Mouse (Mus musculus): ENCODE data around the gene Cyb5r2.

Cyb5r2 gene

GRCm38 (mm10) chr7:107757308-107758151 is at the start of gene Cyb5r2:
Gene Cyb5r2, minus strand, starts transcription at chr7:107758032.
- DNase-seq (ENCODE audit: low spot score) = no peak

GRCm38 (mm10) chr7:107802138-107802537 is 44.3 kb upstream of the Cyb5r2 start:
- DNase-seq (ENCODE audit: low spot score) = no peak

GRCm38 (mm10) chr7:107801108-107801507 is 43.3 kb upstream of the Cyb5r2 start, which contains the start of gene Ovch2:
Gene Ovch2, minus strand, starts transcription at chr7:107801208.
- no peak for DNase-seq (ENCODE audit: low spot score)

- DNase-seq (ENCODE audit: low spot score) = no peak
These were observed 38.7 kb upstream of the Cyb5r2 start for GRCm38 (mm10) chr7:107796500-107796899.

GRCm38 (mm10) chr7:107787977-107788620 is 30.3 kb upstream of the Cyb5r2 start:
- DNase-seq (ENCODE audit: low spot score) = peak; percentile 16

GRCm38 (mm10) chr7:107779611-107780010 is 21.8 kb upstream of the Cyb5r2 start:
- no peak for DNase-seq (ENCODE audit: low spot score)

GRCm38 (mm10) chr7:107778216-107778615 is 20.4 kb upstream of the Cyb5r2 start:
- no peak for DNase-seq (ENCODE audit: low spot score)

- DNase-seq (ENCODE audit: low spot score) = no peak
These were observed 13.0 kb upstream of the Cyb5r2 start for GRCm38 (mm10) chr7:107770812-107771211.

- no peak for DNase-seq (ENCODE audit: low spot score)
These were observed 1.1 kb downstream of the Cyb5r2 start for GRCm38 (mm10) chr7:107756748-107757147.

GRCm38 (mm10) chr7:107755905-107756304 is 1.9 kb downstream of the Cyb5r2 start:
- DNase-seq (ENCODE audit: low spot score) = no peak

GRCm38 (mm10) chr7:107752031-107752520 is 5.8 kb downstream of the Cyb5r2 start:
- DNase-seq (ENCODE audit: low spot score) = no peak

GRCm38 (mm10) chr7:107749721-107750120 is 8.1 kb downstream of the Cyb5r2 start:
- DNase-seq (ENCODE audit: low spot score) = no peak

- DNase-seq (ENCODE audit: low spot score) = peak; percentile 29
These were observed 8.6 kb downstream of the Cyb5r2 start for GRCm38 (mm10) chr7:107749270-107749669.

- peak; percentile 10 for DNase-seq (ENCODE audit: low spot score)
These were observed 9.9 kb downstream of the Cyb5r2 start for GRCm38 (mm10) chr7:107747954-107748353.

- no peak for DNase-seq (ENCODE audit: low spot score)
These were observed 10.4 kb downstream of the Cyb5r2 start for GRCm38 (mm10) chr7:107747476-107747875.

GRCm38 (mm10) chr7:107746036-107746435 is 11.8 kb downstream of the Cyb5r2 start:
- DNase-seq (ENCODE audit: low spot score) = no peak

GRCm38 (mm10) chr7:107745111-107745510 is 12.7 kb downstream of the Cyb5r2 start:
- DNase-seq (ENCODE audit: low spot score) = no peak

- DNase-seq (ENCODE audit: low spot score) = no peak
These were observed 13.4 kb downstream of the Cyb5r2 start for GRCm38 (mm10) chr7:107744454-107744853.

GRCm38 (mm10) chr7:107742963-107743465 is 14.8 kb downstream of the Cyb5r2 start:
- DNase-seq (ENCODE audit: low spot score) = no peak

- DNase-seq (ENCODE audit: low spot score) = no peak
These were observed 19.1 kb downstream of the Cyb5r2 start for GRCm38 (mm10) chr7:107738726-107739125.

- DNase-seq (ENCODE audit: low spot score) = no peak
These were observed 24.7 kb downstream of the Cyb5r2 start for GRCm38 (mm10) chr7:107733162-107733561.

GRCm38 (mm10) chr7:107730587-107730986 is 27.2 kb downstream of the Cyb5r2 start:
- no peak for DNase-seq (ENCODE audit: low spot score)

- DNase-seq (ENCODE audit: low spot score) = no peak
These were observed 30.3 kb downstream of the Cyb5r2 start for GRCm38 (mm10) chr7:107727538-107727937.

All from layer of hippocampus, adult 9-10 months (tissue).